Mouse (Mus musculus): ENCODE results near the gene Pkd1l1. TPM values are rescaled to one million over a fixed set of nuclear protein-coding genes. Genes with fewer than 3 reads are reported as not detected.

Pkd1l1 gene
- polyA plus RNA-seq, 1 experiment from 2014 or later: 0.04 TPM

DNA sequence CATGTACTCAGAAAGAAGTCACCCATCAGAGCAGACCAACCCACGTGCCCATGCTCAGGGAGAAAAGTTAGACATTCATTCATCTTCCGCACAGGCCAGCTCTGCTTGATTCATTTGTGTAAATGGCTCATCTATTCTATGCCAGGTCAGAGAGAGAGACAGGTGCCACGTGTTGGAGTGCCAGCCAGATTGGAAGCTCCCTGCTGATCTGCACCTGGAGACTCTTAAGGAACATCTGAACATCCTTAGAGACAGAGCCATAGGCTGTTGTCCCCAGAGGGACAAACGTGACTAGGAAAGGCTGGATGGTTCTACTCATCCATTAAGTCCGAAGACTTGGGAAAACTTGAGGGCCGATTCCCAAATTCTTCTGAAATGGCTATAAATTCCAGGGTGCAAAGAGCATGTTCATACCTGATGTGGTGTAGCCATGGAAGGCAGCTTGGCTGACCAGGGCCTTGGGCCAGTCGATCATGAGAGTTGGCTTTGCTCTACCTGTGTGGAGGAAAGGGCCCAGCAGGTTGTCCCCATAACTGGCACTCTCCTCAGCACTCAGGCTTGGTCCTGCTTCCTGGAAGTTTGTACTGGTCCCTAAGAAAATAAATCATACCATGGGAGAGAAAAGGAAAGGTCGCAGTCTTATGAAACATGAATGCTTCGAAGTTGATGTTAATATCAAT, 36.5 kb downstream of the Pkd1l1 start:
- no peaks in the 10 kb centered on the region for H3K9me3 ChIP-seq
- WGBS: 83% methylated on average over 9 of the region's 9 CpGs
- no peaks in the 10 kb centered on the region for H3K27me3 ChIP-seq (replicated peaks)
- no peak for ATAC-seq (ENCODE audit: extremely low read depth, insufficient number of reproducible peaks, low FRiP score, low TSS enrichment)
- H3K27ac ChIP-seq (replicated peaks): no peak overlapping the region
- H3K4me3 ChIP-seq: no peak overlapping the region
- no peaks in the 10 kb centered on the region for H3K36me3 ChIP-seq
- H3K4me1 ChIP-seq: peaks cover 7% of the 10 kb centered on the region; the same call in 1 of the 2 replicates
- no peak overlapping the region for H3K9ac ChIP-seq
- no peak overlapping the region for H3K4me2 ChIP-seq

DNA sequence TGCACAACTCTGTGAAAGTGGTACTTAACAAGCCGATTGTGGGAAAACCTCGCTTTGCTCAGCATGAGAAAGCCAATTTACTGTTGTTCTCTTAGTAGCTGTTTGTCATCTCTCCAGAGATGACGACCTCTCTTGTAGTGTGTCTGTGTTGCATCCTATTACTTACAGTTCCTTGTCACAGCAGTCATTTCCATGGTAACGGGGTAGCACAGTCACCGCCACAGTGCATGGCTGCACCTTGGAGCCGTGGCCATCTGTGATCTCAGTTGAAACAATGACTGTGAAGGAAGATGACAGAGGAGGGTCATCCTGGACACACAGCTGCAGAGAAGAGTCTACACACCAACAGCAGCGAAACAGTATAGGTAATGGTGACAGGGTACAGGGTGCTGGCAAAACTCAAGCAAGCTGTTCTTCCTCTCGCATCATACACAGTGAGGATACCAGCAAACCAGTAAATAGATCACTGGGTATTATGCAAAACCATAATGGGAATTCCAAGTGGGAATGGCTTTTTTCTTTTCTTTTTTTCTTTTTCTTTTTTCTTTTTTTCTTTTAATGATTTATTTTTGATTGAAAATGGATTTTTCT, 56.9 kb downstream of the Pkd1l1 start:
- WGBS: 78% methylated on average over 8 of the region's 8 CpGs
- Histone ChIP-seq H3K4me2 (no peak overlapping the region), H3K27ac (replicated peaks) (no peak overlapping the region), H3K27me3 (replicated peaks) (no peaks in the 10 kb centered on the region), H3K9me3 (no peaks in the 10 kb centered on the region), H3K4me3 (no peak overlapping the region), H3K36me3 (no peaks in the 10 kb centered on the region), H3K9ac (no peak overlapping the region), H3K4me1 (no peaks in the 10 kb centered on the region)
- ATAC-seq (ENCODE audit: extremely low read depth, insufficient number of reproducible peaks, low FRiP score, low TSS enrichment): no peak

DNA sequence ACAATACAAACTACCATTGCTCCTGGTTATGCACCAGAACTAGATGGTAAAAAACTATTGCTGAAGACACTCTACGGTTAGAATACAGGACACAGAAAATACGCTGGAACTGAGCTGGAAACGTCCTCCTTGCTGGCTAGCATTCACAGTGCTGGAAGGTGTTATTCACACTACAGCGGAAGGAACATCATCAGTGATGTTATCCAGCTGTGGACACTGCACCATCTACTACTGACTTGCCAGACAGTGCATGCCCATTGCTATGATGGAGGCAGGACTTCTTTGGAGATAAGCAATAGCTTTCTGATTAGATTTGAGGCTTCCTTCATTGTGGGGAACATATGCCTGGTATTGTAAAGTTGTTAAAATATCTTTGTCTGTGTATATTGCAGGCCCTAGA, 90.3 kb downstream of the Pkd1l1 start:
- Histone ChIP-seq H3K4me3 (no peak overlapping the region), H3K9me3 (no peaks in the 10 kb centered on the region), H3K36me3 (no peaks in the 10 kb centered on the region), H3K27me3 (replicated peaks) (no peaks in the 10 kb centered on the region), H3K9ac (no peak overlapping the region), H3K27ac (replicated peaks) (no peak overlapping the region), H3K4me1 (no peaks in the 10 kb centered on the region), H3K4me2 (no peak overlapping the region)
- WGBS: 67% methylated on average over 4 of the region's 4 CpGs
- ATAC-seq (ENCODE audit: extremely low read depth, insufficient number of reproducible peaks, low FRiP score, low TSS enrichment): no peak

DNA sequence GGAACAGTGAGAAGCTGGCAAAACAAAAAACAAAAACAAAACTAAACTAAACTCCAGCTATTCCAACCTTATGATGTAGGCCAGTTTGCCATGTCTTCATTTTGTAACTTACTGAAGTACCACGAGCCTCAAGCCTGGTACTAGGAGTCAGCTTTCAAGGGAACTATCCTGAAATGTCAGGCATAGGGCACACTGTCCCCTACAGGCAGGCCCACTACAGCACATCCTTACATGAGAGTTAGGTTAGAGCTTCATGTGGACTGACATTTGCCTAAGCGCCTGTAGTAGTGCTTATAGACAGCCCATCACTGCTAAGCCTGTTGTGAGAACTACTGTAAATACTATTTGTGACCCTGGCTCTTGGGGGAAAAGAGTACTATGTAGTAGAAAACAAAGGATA, 91.5 kb downstream of the Pkd1l1 start:
- WGBS: 63% methylated on average over 2 of the region's 2 CpGs
- no peak overlapping the region for H3K27ac ChIP-seq (replicated peaks)
- H3K4me3 ChIP-seq: no peak overlapping the region
- H3K9me3 ChIP-seq: no peaks in the 10 kb centered on the region
- no peak overlapping the region for H3K9ac ChIP-seq
- no peak for ATAC-seq (ENCODE audit: extremely low read depth, insufficient number of reproducible peaks, low FRiP score, low TSS enrichment)
- no peaks in the 10 kb centered on the region for H3K4me1 ChIP-seq
- no peaks in the 10 kb centered on the region for H3K36me3 ChIP-seq
- H3K27me3 ChIP-seq (replicated peaks): no peaks in the 10 kb centered on the region
- no peak overlapping the region for H3K4me2 ChIP-seq

DNA sequence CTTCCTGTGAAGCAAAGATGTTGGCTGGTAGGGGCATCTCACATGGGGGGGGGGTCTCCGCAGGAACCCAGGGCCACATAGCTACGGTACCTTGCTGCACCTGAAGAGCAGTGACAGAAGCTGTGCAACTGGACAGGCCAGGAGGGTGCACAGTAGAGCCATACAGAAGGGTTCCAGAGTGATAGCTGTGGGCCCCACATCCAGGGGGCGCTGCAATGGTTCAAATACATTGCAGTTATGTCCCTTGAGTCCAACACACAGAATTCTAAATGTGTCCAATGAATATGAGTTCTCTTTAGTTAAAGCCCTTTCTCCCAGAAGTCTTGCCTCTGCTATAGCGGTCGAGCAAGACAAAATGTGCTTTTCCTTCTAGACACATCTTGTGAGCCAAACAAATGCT, 103.0 kb downstream of the Pkd1l1 start:
- no peak for ATAC-seq (ENCODE audit: extremely low read depth, insufficient number of reproducible peaks, low FRiP score, low TSS enrichment)

DNA sequence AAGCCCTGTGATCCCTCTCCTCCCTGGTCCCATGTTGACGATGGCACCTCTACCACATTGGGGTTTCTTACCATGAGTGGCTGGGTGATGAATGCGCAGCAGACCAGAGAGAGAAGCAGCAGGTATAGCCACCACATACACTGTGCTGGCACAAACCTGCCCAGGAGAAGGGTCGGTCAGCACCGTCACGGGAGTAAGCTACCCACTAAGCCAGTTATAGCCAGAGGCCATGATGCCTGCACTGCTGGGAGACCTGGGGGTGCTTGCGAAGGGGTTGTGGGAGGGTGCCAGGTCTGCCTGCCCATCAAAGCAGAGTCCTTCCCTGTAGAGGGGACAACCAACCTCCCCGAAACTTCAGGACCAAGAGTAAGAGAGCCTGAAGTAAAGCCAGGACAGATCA, 107.0 kb downstream of the Pkd1l1 start:
- no peaks in the 10 kb centered on the region for H3K36me3 ChIP-seq
- H3K4me1 ChIP-seq: no peaks in the 10 kb centered on the region
- H3K4me2 ChIP-seq: no peak overlapping the region
- no peak overlapping the region for H3K27ac ChIP-seq (replicated peaks)
- ATAC-seq (ENCODE audit: extremely low read depth, insufficient number of reproducible peaks, low FRiP score, low TSS enrichment): no peak
- WGBS: 81% methylated on average over 7 of the region's 7 CpGs
- no peaks in the 10 kb centered on the region for H3K27me3 ChIP-seq (replicated peaks)
- no peak overlapping the region for H3K4me3 ChIP-seq
- no peaks in the 10 kb centered on the region for H3K9me3 ChIP-seq
- no peak overlapping the region for H3K9ac ChIP-seq

More for the DNA sequence above, 103.0 kb downstream of the Pkd1l1 start:
- Histone ChIP-seq H3K36me3 (no peaks in the 10 kb centered on the region), H3K4me3 (no peak overlapping the region), H3K9ac (no peak overlapping the region), H3K27me3 (replicated peaks) (no peaks in the 10 kb centered on the region), H3K9me3 (no peaks in the 10 kb centered on the region), H3K4me1 (no peaks in the 10 kb centered on the region), H3K27ac (replicated peaks) (no peak overlapping the region), H3K4me2 (no peak overlapping the region)
- WGBS: 85% methylated on average over 5 of the region's 5 CpGs

DNA sequence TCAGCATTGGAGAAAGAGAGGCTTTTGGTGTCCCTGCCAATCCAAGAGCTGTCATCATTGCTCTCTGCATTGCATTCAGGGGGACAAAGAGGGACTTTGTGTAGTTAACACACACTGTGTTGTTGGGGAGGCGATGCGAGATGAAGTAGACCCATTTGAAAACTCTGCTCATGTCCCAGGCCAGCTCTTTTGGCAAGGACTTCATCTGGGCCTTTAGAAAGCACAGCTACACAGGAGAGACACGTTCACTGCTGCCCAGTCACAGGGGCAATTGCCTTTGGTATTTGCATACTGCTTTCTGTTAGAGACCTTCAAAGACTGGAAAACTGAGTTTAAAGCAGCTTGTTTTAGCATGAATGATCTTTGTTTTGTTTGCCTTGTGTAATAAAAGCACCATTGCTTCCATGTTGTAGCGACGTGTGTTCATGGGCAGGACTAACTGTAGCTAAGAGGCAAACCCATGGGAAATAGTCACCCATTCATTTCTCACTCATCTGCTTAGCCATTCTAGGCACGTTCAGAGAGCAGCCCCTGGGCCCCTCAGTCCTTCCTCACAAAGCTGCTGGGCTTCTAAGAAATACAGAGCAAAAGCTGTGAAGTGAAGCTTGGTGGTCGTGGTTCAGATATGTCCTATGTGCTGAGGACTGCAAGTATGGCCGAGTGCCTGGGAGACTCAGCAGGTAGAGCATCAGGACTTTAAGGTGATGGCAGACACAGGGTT, 109.0 kb downstream of the Pkd1l1 start:
- H3K4me2 ChIP-seq: no peak overlapping the region
- ATAC-seq (ENCODE audit: extremely low read depth, insufficient number of reproducible peaks, low FRiP score, low TSS enrichment): no peak
- H3K4me3 ChIP-seq: no peak overlapping the region
- 79% methylated on average over 8 of the region's 8 CpGs for WGBS
- 0 out of 2 replicates have a peak, but pooled peaks cover 4% of the 10 kb centered on the region for H3K4me1 ChIP-seq
- no peak overlapping the region for H3K9ac ChIP-seq
- H3K9me3 ChIP-seq: no peaks in the 10 kb centered on the region
- no peaks in the 10 kb centered on the region for H3K27me3 ChIP-seq (replicated peaks)
- H3K36me3 ChIP-seq: no peaks in the 10 kb centered on the region
- no peak overlapping the region for H3K27ac ChIP-seq (replicated peaks)

DNA sequence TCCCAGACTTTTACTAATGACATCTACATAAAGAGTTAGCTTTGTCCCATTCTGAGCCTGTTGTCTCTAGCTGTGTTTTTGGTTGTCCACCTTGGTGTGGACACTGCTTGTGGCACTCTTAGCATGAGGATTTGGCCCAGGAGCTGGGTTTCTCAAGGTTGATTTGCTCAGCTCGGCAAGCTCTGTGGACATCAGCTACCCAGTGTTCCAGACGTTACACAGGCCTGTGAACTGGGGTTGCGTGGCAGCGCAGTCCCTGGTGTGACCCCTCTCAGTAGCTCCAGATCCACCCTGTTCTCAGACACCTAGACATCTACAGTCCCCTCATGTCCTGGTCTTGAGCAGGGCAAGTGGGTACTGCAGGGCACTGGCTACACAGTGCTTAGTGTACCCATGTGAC, 110.6 kb downstream of the Pkd1l1 start:
- H3K27ac ChIP-seq (replicated peaks): no peak overlapping the region
- H3K4me1 ChIP-seq: 0 out of 2 replicates have a peak, but pooled peaks cover 4% of the 10 kb centered on the region
- no peak overlapping the region for H3K4me3 ChIP-seq
- WGBS: 67% methylated on average over 4 of the region's 4 CpGs
- ATAC-seq (ENCODE audit: extremely low read depth, insufficient number of reproducible peaks, low FRiP score, low TSS enrichment): no peak
- H3K36me3 ChIP-seq: no peaks in the 10 kb centered on the region
- no peaks in the 10 kb centered on the region for H3K9me3 ChIP-seq
- H3K27me3 ChIP-seq (replicated peaks): no peaks in the 10 kb centered on the region
- H3K9ac ChIP-seq: no peak overlapping the region
- no peak overlapping the region for H3K4me2 ChIP-seq

DNA sequence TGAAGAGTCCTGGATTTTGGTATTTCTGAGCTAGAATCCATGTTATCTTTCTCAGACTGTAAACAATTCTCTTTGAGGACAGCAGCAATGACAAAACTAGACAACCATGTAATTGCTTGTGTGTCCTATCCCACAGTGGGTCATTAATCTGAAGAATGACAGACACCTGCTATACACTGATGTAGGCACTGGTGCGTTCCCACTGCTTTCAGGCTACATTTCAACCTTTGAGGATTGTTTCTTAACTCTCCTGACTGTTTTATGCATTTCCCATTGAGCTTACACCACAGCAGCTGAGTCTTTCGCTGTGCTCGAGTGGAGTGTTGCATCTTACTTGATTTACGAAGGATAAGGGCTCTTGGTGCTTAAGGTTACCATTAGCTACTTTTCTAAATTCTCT, 111.1 kb downstream of the Pkd1l1 start:
- Histone ChIP-seq H3K27me3 (replicated peaks) (no peaks in the 10 kb centered on the region), H3K4me3 (no peak overlapping the region), H3K4me1 (0 out of 2 replicates have a peak, but pooled peaks cover 4% of the 10 kb centered on the region), H3K4me2 (no peak overlapping the region), H3K9me3 (no peaks in the 10 kb centered on the region), H3K9ac (no peak overlapping the region), H3K27ac (replicated peaks) (no peak overlapping the region), H3K36me3 (no peaks in the 10 kb centered on the region)
- no peak for ATAC-seq (ENCODE audit: extremely low read depth, insufficient number of reproducible peaks, low FRiP score, low TSS enrichment)
- WGBS: 83% methylated on average over 4 of the region's 4 CpGs

DNA sequence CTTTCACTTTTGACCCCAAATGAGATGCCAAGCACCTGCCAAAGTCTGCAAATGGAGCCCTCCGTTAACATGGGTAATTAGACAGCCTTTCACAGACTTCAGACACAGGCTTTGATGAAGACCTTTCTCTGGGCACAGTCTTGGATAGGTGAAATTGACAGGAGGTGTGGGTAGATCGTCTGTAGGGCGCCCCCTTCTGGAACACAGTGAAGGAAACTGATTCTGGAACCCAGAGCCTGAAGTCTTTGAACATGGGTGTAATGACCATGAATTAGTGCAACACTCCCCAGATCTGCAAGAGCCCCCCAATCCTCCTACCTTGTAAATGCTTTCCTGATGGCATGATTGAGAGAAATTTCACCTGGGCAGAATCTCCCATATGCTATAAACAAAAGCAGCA, 112.2 kb downstream of the Pkd1l1 start:
- H3K36me3 ChIP-seq: no peaks in the 10 kb centered on the region
- 27% methylated on average over 3 of the region's 3 CpGs for WGBS
- 0 out of 2 replicates have a peak, but pooled peaks cover 4% of the 10 kb centered on the region for H3K4me1 ChIP-seq
- H3K27me3 ChIP-seq (replicated peaks): no peaks in the 10 kb centered on the region
- ATAC-seq (ENCODE audit: extremely low read depth, insufficient number of reproducible peaks, low FRiP score, low TSS enrichment): no peak
- no peak overlapping the region for H3K27ac ChIP-seq (replicated peaks)
- H3K9me3 ChIP-seq: no peaks in the 10 kb centered on the region
- H3K4me2 ChIP-seq: no peak overlapping the region
- H3K4me3 ChIP-seq: no peak overlapping the region
- H3K9ac ChIP-seq: no peak overlapping the region

DNA sequence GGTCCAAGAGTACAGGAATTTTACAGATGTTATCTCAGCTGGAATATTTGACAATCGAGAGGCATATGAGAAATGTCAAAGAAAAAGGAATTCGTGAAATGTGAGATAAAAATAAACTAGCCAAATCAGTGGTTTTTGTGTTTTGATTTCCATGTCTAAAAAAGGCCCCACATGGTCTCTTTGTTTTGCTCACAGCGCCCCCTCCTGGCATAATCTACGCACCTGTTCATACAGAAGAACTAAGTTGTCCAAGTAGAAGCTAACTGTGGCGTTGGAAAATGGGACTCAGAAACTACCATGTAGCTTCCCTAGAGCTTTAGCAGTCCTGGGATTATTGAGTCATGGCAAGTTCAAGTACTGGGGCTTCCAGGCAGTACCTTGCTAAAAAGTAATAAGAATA, 113.2 kb downstream of the Pkd1l1 start:
- no peak for ATAC-seq (ENCODE audit: extremely low read depth, insufficient number of reproducible peaks, low FRiP score, low TSS enrichment)
- Histone ChIP-seq H3K4me2 (no peak overlapping the region), H3K27me3 (replicated peaks) (no peaks in the 10 kb centered on the region), H3K4me1 (0 out of 2 replicates have a peak, but pooled peaks cover 4% of the 10 kb centered on the region), H3K36me3 (no peaks in the 10 kb centered on the region), H3K9me3 (no peaks in the 10 kb centered on the region), H3K9ac (no peak overlapping the region), H3K4me3 (no peak overlapping the region), H3K27ac (replicated peaks) (no peak overlapping the region)
- WGBS: 23% methylated on average over 5 of the region's 5 CpGs

Measured in heart, embryonic 13.5 days (tissue).